Mouse (Mus musculus) adrenal gland, adult 2 months (tissue): Measurements from ENCODE around the gene Ndufab1. TPM values are rescaled to one million over a fixed set of nuclear protein-coding genes. Genes with fewer than 3 reads are reported as not detected.
A peak's percentile ranks its signal among the peaks of the same experiment; 100 is the strongest.

ENCODE experiments used
- DNase-seq: peaks from one replicate; pipeline ENCODE4 v3.0.0; 2021
- polyA plus RNA-seq: library from polyadenylated mRNA; depleted of rRNA; stranded (reverse); fragments of >200 nt; gene quantifications from 2 replicates; pipeline ENCODE4 v1.2.3, GENCODE M21; 2012; rRNA removed
- total RNA-seq, 2 experiments: library from RNA; stranded (reverse); gene quantifications; 2 replicates each; pipeline ENCODE4 v1.2.3; 2021

Gene Ndufab1
- total and polyA plus RNA-seq, 3 experiments: 549 to 2,196 (median 580) TPM

GRCm38 (mm10) chr7:122067517-122068381 is 33.9 kb downstream of the Ndufab1 start:
- no peak for DNase-seq

DNA sequence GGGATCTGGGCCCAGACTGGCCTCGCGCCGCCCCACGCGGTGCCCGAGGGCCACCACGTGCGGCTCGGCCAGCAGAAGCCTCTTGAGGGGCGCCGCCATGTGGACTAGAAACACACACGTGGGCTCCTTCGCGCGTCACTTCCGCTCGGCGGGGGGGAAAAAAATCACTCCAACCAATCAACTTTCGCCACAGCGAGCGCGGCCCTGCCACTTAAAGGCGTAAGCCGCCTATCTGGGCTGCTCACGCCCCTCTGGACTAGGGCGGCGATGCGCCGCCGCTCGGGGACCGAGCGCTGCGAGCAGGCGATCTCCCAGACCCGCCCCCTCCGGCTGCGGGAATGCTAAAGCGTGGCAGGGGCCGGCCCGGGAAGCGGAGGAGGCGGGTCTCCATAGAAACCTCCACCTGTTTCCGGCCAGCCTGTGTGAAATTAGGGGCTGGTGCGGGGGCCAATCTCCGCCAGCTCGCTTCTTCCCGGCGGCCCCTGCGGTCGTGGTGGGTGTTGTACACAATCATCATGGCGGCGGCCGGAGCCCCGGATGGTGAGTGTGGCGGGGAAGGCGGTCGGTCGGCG is 34.7 kb downstream of the Ndufab1 start, which contains the start of the genes Ubfd1 and Ears2:
TSS of gene Ubfd1 (plus strand) at position 231 of the 572 bp plus-strand sequence.
TSS of gene Ears2 (minus strand) at position 319 of the 572 bp plus-strand sequence.
- DNase-seq: peak; percentile 98

- no peak for DNase-seq
These were observed 35.4 kb downstream of the Ndufab1 start for GRCm38 (mm10) chr7:122066102-122066944.

DNA sequence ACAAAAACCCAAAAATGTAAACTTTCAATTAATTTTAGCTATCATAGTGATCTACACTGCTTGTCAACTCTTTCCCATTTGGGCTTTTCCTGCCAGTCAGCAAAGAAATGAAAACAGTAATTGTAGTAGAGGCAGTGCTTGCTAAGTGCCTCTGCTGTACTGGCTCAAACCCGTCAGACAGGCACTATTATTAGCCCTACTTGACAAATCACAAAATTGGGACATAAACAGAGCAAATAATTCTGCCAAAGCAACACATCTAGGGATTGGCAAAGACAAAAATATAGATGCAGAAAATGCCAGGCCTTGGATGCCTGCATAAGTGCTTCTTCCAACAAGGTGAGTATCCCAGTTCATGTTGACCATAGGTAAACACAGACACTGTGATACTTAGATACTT is 36.0 kb downstream of the Ndufab1 start:
- no peak for DNase-seq

GRCm38 (mm10) chr7:122056633-122057032 is 45.1 kb downstream of the Ndufab1 start:
- DNase-seq: no peak

GRCm38 (mm10) chr7:122050834-122051233 is 50.9 kb downstream of the Ndufab1 start:
- no peak for DNase-seq

GRCm38 (mm10) chr7:122048191-122048590 is 53.5 kb downstream of the Ndufab1 start:
- DNase-seq: no peak

DNA sequence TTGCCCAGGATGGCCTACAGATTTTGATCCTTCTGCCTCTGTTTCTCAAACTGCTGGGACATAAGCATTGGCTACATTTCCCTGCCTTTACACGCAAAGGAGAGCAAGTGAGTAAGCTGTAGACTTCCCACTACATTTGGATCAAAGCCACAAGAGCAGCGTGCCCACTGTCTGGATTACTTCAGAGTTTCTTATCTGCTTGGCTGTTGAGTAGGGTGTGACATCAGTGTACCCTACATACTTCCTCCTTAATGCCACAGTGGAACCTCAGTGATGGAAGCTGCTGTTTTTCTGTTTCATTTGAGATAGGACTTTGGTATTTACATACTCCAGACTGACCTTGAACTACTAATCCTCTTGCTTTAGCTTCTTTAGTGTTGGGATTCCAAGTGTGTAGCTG is 54.9 kb downstream of the Ndufab1 start:
- DNase-seq: no peak

- DNase-seq: no peak
These were observed 56.0 kb downstream of the Ndufab1 start for GRCm38 (mm10) chr7:122045711-122046110.

- DNase-seq: peak; percentile 37
These were observed 56.5 kb downstream of the Ndufab1 start for GRCm38 (mm10) chr7:122045181-122045634.

DNA sequence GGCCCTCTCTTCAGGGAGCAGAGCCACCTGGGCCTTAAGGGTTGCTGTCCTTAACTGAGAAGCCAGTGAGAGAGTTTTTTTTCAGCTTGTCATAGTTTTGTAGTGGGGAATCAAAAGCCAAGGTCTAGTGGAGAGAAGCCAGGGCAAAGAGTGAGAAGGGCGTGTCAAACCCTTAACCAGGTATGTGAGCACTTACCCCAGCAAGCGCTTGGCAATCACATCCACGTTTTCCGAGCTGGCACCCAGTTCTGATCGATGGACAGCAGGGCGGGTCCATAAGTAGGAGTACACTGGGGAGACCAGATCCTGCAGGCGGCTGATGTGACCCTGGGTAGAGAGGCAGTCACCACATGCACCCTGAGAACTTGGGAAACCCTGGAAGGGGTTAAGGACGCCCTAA is 57.6 kb downstream of the Ndufab1 start:
- no peak for DNase-seq

Other genes starting within 250 kb of the Ndufab1 start
- gene Scnn1b, start 236.8 kb downstream of the Ndufab1 start, total RNA-seq: not detected
- 0.41 and 0.52 TPM in 2 replicates for gene Scnn1b, start 236.8 kb downstream of the Ndufab1 start, polyA plus RNA-seq
- gene Cog7, start 120.2 kb downstream of the Ndufab1 start, total RNA-seq: 10 to 100 TPM; 26.9 to 35.8 TPM
- 25.7 and 26.9 TPM in 2 replicates for gene Cog7, start 120.2 kb downstream of the Ndufab1 start, polyA plus RNA-seq
- 10 to 100 TPM; 19.0 to 19.9 TPM for gene Gga2, start 80.7 kb downstream of the Ndufab1 start, total RNA-seq
- gene Gga2, start 80.7 kb downstream of the Ndufab1 start, polyA plus RNA-seq: 20.2 and 22.5 TPM in 2 replicates
- gene Ubfd1, start 34.7 kb downstream of the Ndufab1 start, total RNA-seq: 10 to 100 TPM; 48.3 to 56.8 TPM
- 22.1 and 24.5 TPM in 2 replicates for gene Ubfd1, start 34.7 kb downstream of the Ndufab1 start, polyA plus RNA-seq
- 10 to 100 TPM; 16.6 to 18.2 TPM for gene Ears2, start 34.6 kb downstream of the Ndufab1 start, total RNA-seq
- 18.2 and 23.8 TPM in 2 replicates for gene Ears2, start 34.6 kb downstream of the Ndufab1 start, polyA plus RNA-seq
- gene Palb2, start 31.1 kb upstream of the Ndufab1 start, total RNA-seq: 1 to 10 TPM in 1 of 2 experiments, under 1 TPM in 1; 0.81 to 1.6 TPM
- 0.56 and 0.64 TPM in 2 replicates for gene Palb2, start 31.1 kb upstream of the Ndufab1 start, polyA plus RNA-seq
- gene Dctn5, start 31.2 kb upstream of the Ndufab1 start, total RNA-seq: 10 to 100 TPM; 70.6 to 71.2 TPM
- 36.2 and 50.5 TPM in 2 replicates for gene Dctn5, start 31.2 kb upstream of the Ndufab1 start, polyA plus RNA-seq
- gene Plk1, start 57.6 kb upstream of the Ndufab1 start, total RNA-seq: 1 to 10 TPM; 1.3 to 2.3 TPM
- gene Plk1, start 57.6 kb upstream of the Ndufab1 start, polyA plus RNA-seq: 1.5 and 3.2 TPM in 2 replicates
- under 1 TPM; 0.14 to 0.17 TPM for gene Ern2, start 84.3 kb upstream of the Ndufab1 start, total RNA-seq
- 0.03 and 0.04 TPM in 2 replicates for gene Ern2, start 84.3 kb upstream of the Ndufab1 start, polyA plus RNA-seq
- 1 to 10 TPM; 1.7 to 3.4 TPM for gene Chp2, start 117.6 kb upstream of the Ndufab1 start, total RNA-seq
- gene Chp2, start 117.6 kb upstream of the Ndufab1 start, polyA plus RNA-seq: 1.4 and 2.8 TPM in 2 replicates
- 10 to 100 TPM; 13.2 to 21.3 TPM for gene Prkcb, start 186.9 kb upstream of the Ndufab1 start, total RNA-seq
- gene Prkcb, start 186.9 kb upstream of the Ndufab1 start, polyA plus RNA-seq: 5.0 and 5.1 TPM in 2 replicates